Mouse (Mus musculus) heart, adult 2 months (tissue): ENCODE measurements around the gene Rp2. TPM values are rescaled to one million over a fixed set of nuclear protein-coding genes. Genes with fewer than 3 reads are reported as not detected.

Experiments used
- DNase-seq, 2 experiments: peaks; one replicate each; pipeline ENCODE4 v3.0.0; 2021
- H3K27ac ChIP-seq: fragments of 200-600 bp; 2 replicates; pipeline ENCODE4 v1.8.1; 2022
- H3K27me3 ChIP-seq: fragments of 200-500 bp; 2 replicates; pipeline ENCODE4 v1.6.1; 2012; ENCODE audit warnings: mild to moderate bottlenecking, low read length, inconsistent platforms, mixed read lengths; ENCODE audit not compliant: control insufficient read depth, insufficient read depth
- H3K36me3 ChIP-seq: fragments of 200-500 bp; 2 replicates; pipeline ENCODE4 v1.6.1; 2012; ENCODE audit warnings: low read length, inconsistent platforms; ENCODE audit not compliant: control insufficient read depth, insufficient read depth
- H3K4me1 ChIP-seq: fragments of 200-500 bp; 2 replicates; pipeline ENCODE4 v1.6.1; 2011; ENCODE audit warnings: low read length; ENCODE audit not compliant: control insufficient read depth, insufficient read depth
- H3K4me3 ChIP-seq: fragments of 200-600 bp; 2 replicates; pipeline ENCODE4 v1.8.1; 2022
- H3K79me2 ChIP-seq: fragments of 200-500 bp; replicated peaks from 2 replicates; pipeline ENCODE4 v1.6.1; 2012; ENCODE audit warnings: mild to moderate bottlenecking, inconsistent platforms, low read length, moderate library complexity, mixed read lengths; ENCODE audit not compliant: control insufficient read depth, insufficient read depth
- H3K9ac ChIP-seq: fragments of 200-500 bp; 2 replicates; pipeline ENCODE4 v1.6.1; 2012; ENCODE audit warnings: low read depth, mild to moderate bottlenecking, control low read depth, inconsistent platforms, low read length, mixed read lengths
- CTCF ChIP-seq: fragments of 200-600 bp; IDR thresholded peaks from 2 replicates; pipeline ENCODE4 v1.8.1; 2022; ENCODE audit warnings: antibody characterized with exemption, mild to moderate bottlenecking, moderate library complexity
- EP300 ChIP-seq: fragments of 200-500 bp; IDR thresholded peaks from 2 replicates; pipeline ENCODE4 v1.6.1; 2011; ENCODE audit warnings: low read depth, low read length, control low read depth; ENCODE audit not compliant: insufficient read depth
- POLR2A ChIP-seq: fragments of 200-500 bp; IDR thresholded peaks from 2 replicates; pipeline ENCODE4 v1.6.1; 2011; ENCODE audit warnings: mild to moderate bottlenecking, low read depth, low read length, control low read depth; ENCODE audit not compliant: insufficient read depth
- WGBS: fragments of 180-500 bp; shearing (Covaris S2); methylation state at CpG from one replicate; pipeline ENCODE4 v1.1.7; 2018; 5-methylcytosine and 5-hydroxymethylcytosine counted together
- intact Hi-C: fragments of 180-260 bp; cut with DNase I; formaldehyde crosslinking; loops from one replicate; pipeline ENCODE4 v1.15.1; 2025
- polyA plus RNA-seq: library from polyadenylated mRNA; depleted of rRNA; stranded (reverse); fragments of >200 nt; gene quantifications from 2 replicates; pipeline ENCODE4 v1.2.3, GENCODE M21; 2012
- total RNA-seq, 2 experiments: library from RNA; stranded (reverse); gene quantifications; 2 replicates each; pipeline ENCODE4 v1.2.3; 2021

The Rp2 gene
- total and polyA plus RNA-seq, 3 experiments, result 4.0 to 10.5 (median 9.4) TPM

GRCm38 (mm10) chrX:20392942-20393341, 28.7 kb downstream of the Rp2 start:
- WGBS, result 60% methylated on average over 3 of the region's 3 CpGs
- TF ChIP-seq EP300 (no peak), POLR2A (no peak), CTCF (no peak)
- Histone ChIP-seq H3K36me3 (no peaks in the 10 kb centered on the region), H3K27ac (no peak overlapping the region), H3K79me2 (no peaks in the 10 kb centered on the region), H3K27me3 (no peaks in the 10 kb centered on the region), H3K4me1 (no peaks in the 10 kb centered on the region), H3K4me3 (no peak overlapping the region), H3K9ac (no peak overlapping the region)
- no peak for DNase-seq
- intact Hi-C loops, result no loop called here

- intact Hi-C loops, result no loop called here
- TF ChIP-seq CTCF, result peak; percentile 43
- no peak for TF ChIP-seq POLR2A
- TF ChIP-seq EP300, result no peak
These were observed 39.8 kb downstream of the Rp2 start for GRCm38 (mm10) chrX:20404068-20404467.

DNA sequence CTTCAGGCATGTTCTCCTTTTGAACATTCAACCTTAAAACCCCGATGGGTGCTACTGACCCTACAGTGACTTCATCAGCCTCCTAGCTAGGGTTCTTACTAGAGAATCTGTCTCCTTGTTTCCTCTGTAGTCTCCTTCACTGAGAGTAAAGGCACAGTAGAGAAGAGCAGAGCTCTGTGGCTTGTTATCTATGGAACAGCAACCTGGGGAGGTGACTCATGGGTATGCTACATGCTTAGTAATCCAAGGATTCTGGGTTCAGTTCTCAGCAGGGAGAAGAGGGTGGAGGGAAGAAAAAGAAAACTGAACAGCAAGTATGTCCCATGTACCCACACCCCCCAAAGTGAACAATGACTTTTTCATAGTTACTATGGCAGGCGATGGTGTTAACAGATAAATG, 42.6 kb downstream of the Rp2 start:
- Histone ChIP-seq H3K27me3 (no peaks in the 10 kb centered on the region), H3K4me3 (no peak overlapping the region), H3K36me3 (no peaks in the 10 kb centered on the region), H3K4me1 (no peaks in the 10 kb centered on the region), H3K27ac (no peak overlapping the region), H3K79me2 (no peaks in the 10 kb centered on the region), H3K9ac (no peak overlapping the region)
- no peak for TF ChIP-seq POLR2A
- no peak for TF ChIP-seq EP300
- TF ChIP-seq CTCF, result no peak
- no peak for DNase-seq
- intact Hi-C loops, result no loop called here
- 87% methylated on average over 2 of the region's 2 CpGs for WGBS

More at GRCm38 (mm10) chrX:20404068-20404467, 39.8 kb downstream of the Rp2 start:
- DNase-seq, result no peak
- Histone ChIP-seq H3K36me3 (no peaks in the 10 kb centered on the region), H3K4me3 (no peak overlapping the region), H3K9ac (no peak overlapping the region), H3K27ac (no peak overlapping the region), H3K27me3 (no peaks in the 10 kb centered on the region), H3K4me1 (no peaks in the 10 kb centered on the region), H3K79me2 (no peaks in the 10 kb centered on the region)
- WGBS, result 77% methylated on average over 4 of the region's 4 CpGs

GRCm38 (mm10) chrX:20407676-20408075, 43.4 kb downstream of the Rp2 start:
- DNase-seq, result no peak
- Histone ChIP-seq H3K79me2 (no peaks in the 10 kb centered on the region), H3K27ac (no peak overlapping the region), H3K36me3 (no peaks in the 10 kb centered on the region), H3K9ac (no peak overlapping the region), H3K27me3 (no peaks in the 10 kb centered on the region), H3K4me1 (no peaks in the 10 kb centered on the region), H3K4me3 (no peak overlapping the region)
- TF ChIP-seq EP300, result no peak
- no peak for TF ChIP-seq POLR2A
- no peak for TF ChIP-seq CTCF
- WGBS, result 65% methylated on average over 2 of the region's 2 CpGs
- intact Hi-C loops, result no loop called here

GRCm38 (mm10) chrX:20411382-20411781, 47.1 kb downstream of the Rp2 start:
- no peak overlapping the region for H3K4me3 ChIP-seq
- H3K9ac ChIP-seq, result no peak overlapping the region
- no peak overlapping the region for H3K27ac ChIP-seq
- no peaks in the 10 kb centered on the region for H3K79me2 ChIP-seq
- H3K4me1 ChIP-seq, result no peaks in the 10 kb centered on the region
- 86% methylated on average over 4 of the region's 4 CpGs for WGBS
- intact Hi-C loops, result no loop called here
- TF ChIP-seq POLR2A (no peak), CTCF (no peak), EP300 (no peak)
- no peak for DNase-seq
- no peaks in the 10 kb centered on the region for H3K27me3 ChIP-seq
- H3K36me3 ChIP-seq, result no peaks in the 10 kb centered on the region

- DNase-seq, result no peak
- H3K27ac ChIP-seq, result no peak overlapping the region
- H3K27me3 ChIP-seq, result no peaks in the 10 kb centered on the region
- H3K9ac ChIP-seq, result no peak overlapping the region
- WGBS, result 81% methylated on average over 3 of the region's 3 CpGs
- no peak for TF ChIP-seq POLR2A
- H3K79me2 ChIP-seq, result no peaks in the 10 kb centered on the region
- intact Hi-C loops, result no loop called here
- H3K4me3 ChIP-seq, result no peak overlapping the region
- H3K36me3 ChIP-seq, result no peaks in the 10 kb centered on the region
- no peaks in the 10 kb centered on the region for H3K4me1 ChIP-seq
These were observed 47.9 kb downstream of the Rp2 start for GRCm38 (mm10) chrX:20412221-20412620.
